Mouse (Mus musculus) kidney, adult 2 months (tissue): ENCODE measurements around the gene Foxj1.

Source experiments
- CTCF ChIP-seq: fragments of 200-500 bp; conservative IDR thresholded peaks from 2 replicates; pipeline ENCODE4 v1.5.1; 2011; ENCODE audit warnings: low read depth, mild to moderate bottlenecking, control low read depth, low read length, moderate library complexity, mixed read lengths; ENCODE audit not compliant: insufficient read depth, insufficient read length
- POLR2A ChIP-seq: fragments of 200-500 bp; IDR thresholded peaks from one replicate; pipeline ENCODE4 v1.6.1; 2011; ENCODE audit warnings: low read depth, low read length, control low read depth

DNA sequence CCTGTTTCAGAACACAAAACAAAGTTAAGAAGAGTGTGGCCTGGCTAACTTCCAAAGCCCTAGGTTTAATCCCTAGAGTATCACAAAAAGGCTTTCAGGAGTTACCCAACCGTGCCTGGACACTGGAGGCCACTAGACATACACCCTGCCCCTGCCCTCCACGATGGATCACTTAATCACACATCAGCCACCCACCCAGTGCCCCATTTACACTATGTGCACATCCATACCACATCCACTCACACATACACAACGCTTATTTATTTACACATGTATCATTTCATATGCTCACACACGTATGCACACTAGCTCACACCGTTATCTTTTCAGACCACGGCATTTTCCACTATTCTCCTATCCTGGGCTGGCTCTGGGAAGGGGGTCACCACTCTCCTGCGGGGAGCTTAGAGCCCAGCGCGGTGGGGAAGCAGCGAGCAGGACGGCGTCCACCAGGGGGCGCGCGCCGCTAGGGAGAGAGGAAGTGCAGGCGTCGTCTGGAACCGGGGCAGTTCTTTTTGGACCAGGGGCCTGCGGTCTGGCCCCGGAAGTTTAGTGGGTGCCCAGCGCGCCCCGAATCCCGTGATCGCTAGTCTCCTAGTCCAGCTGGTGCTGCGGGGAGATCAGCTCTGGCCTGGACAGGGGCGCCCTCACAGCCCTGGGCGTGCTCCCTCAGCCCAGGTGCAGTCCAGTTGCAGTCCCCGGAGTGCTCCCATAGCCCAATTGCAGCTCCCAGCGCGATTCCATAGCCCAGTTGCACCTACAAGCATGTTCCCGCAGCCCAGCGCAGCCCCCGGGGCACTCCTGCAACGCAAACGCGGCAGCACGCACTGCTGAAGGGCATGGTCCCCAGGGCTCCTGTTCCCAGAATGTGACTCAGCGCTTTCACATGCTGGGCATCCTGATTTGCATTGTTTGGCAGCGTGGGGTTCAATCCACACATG lies 16.2 kb downstream of the Foxj1 start:
- TF ChIP-seq CTCF (peak; percentile 81), POLR2A (no peak)
